Mouse (Mus musculus) heart, postnatal 0 days (tissue): ENCODE measurements around the gene Sult4a1. TPM values are rescaled to one million over a fixed set of nuclear protein-coding genes. Genes with fewer than 3 reads are reported as not detected.
A peak's percentile ranks its signal among the peaks of the same experiment; 100 is the strongest.

Experiments
- ATAC-seq: fragments of 200-750 bp; cut with Nextera tagmentation; 2 replicates; pipeline ENCODE4 v1.8.0; 2017; ENCODE audit warnings: low read depth, moderate number of reproducible peaks, moderate library complexity; ENCODE audit not compliant: insufficient read depth
- DNase-seq: peaks from one replicate; pipeline ENCODE4 v3.0.0-alpha.2; 2016; ENCODE audit warnings: low spot score
- H3K27ac ChIP-seq: fragments of 300-500 bp; sonication (generic); 2 replicates; pipeline ENCODE4 v1.5.1; 2014; ENCODE audit warnings: low read depth, mild to moderate bottlenecking
- H3K27me3 ChIP-seq: fragments of 300-500 bp; sonication (generic); 2 replicates; pipeline ENCODE4 v1.6.1; 2014; ENCODE audit warnings: low read length, mixed read lengths; ENCODE audit not compliant: control insufficient read depth, insufficient read depth
- H3K36me3 ChIP-seq: fragments of 300-500 bp; sonication (generic); replicated peaks from 2 replicates; pipeline ENCODE4 v1.6.1; 2014; ENCODE audit warnings: low read length, mixed read lengths; ENCODE audit not compliant: control insufficient read depth, insufficient read depth
- H3K4me1 ChIP-seq: fragments of 300-500 bp; sonication (generic); 2 replicates; pipeline ENCODE4 v1.6.1; 2014; ENCODE audit warnings: antibody characterized with exemption; ENCODE audit not compliant: control insufficient read depth, insufficient read depth
- H3K4me2 ChIP-seq: fragments of 300-500 bp; sonication (generic); 2 replicates; pipeline ENCODE4 v1.6.1; 2014; ENCODE audit warnings: low read depth, mild to moderate bottlenecking, low read length, moderate library complexity
- H3K4me3 ChIP-seq: fragments of 300-500 bp; sonication (generic); 2 replicates; pipeline ENCODE4 v1.5.1; 2014; ENCODE audit warnings: low read depth, low read length
- H3K9ac ChIP-seq: fragments of 300-500 bp; sonication (generic); replicated peaks from 2 replicates; pipeline ENCODE4 v1.6.1; 2014; ENCODE audit warnings: low read depth, low read length, mixed read lengths
- H3K9me3 ChIP-seq: fragments of 300-500 bp; sonication (generic); replicated peaks from 2 replicates; pipeline ENCODE4 v1.6.1; 2016; ENCODE audit warnings: low read length; ENCODE audit not compliant: control insufficient read depth
- CTCF ChIP-seq: IDR thresholded peaks from 2 replicates; pipeline ENCODE4 v1.5.1; 2016; ENCODE audit warnings: antibody characterized with exemption, control low read depth, low read depth
- EP300 ChIP-seq: IDR thresholded peaks from 2 replicates; pipeline ENCODE4 v1.6.1; 2016; ENCODE audit warnings: antibody characterized with exemption, low read depth
- WGBS: fragments of 180-500 bp; shearing (Covaris S2); extraction: QIAGEN DNeasy Blood & Tissue Kit; methylation state at CpG from one replicate; pipeline ENCODE4 v1.1.7; 2014; 5-methylcytosine and 5-hydroxymethylcytosine counted together
- polyA plus RNA-seq: library from polyadenylated mRNA; unstranded; fragments of >200 nt; fragmentation: Nextera tagmentation; extraction: Ambion mirVana; gene quantifications from 2 replicates; pipeline ENCODE4 v1.2.1, GENCODE M21; 2015
- total RNA-seq: library from RNA; depleted of rRNA; stranded (reverse); fragments of >200 nt; gene quantifications from 2 replicates; pipeline ENCODE4 v1.2.3, GENCODE M21; 2014; ENCODE audit warnings: low replicate concordance

The Sult4a1 gene
- total and polyA plus RNA-seq, 2 experiments from 2014 or later = 0.18 to 0.46 TPM

DNA sequence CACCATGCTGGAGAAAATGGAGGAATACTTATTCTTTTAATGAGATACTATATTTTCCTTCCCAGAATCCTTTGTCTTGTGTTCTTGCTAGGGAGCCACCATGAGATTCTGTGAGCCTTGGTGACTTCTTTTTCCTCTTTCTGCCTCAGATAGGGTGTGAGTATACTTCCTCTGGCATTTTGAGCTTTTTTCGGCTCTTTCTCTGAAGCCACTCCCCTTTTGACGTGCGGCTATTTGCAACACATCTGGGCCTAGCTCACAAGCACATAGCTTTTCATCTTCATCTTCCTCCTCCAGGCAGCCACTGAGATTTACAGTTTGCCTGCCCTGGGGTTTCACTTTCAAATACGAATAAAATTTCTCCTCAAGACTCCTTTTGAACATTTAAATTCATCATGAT is 20.9 kb upstream of the Sult4a1 start:
- Histone ChIP-seq H3K4me3 (no peak overlapping the region), H3K4me2 (no peak overlapping the region), H3K4me1 (peaks cover 5% of the 10 kb centered on the region; the same call in 1 of the 2 replicates), H3K27me3 (no peaks in the 10 kb centered on the region), H3K9me3 (no peaks in the 10 kb centered on the region), H3K27ac (no peak overlapping the region), H3K9ac (no peak overlapping the region), H3K36me3 (no peaks in the 10 kb centered on the region)
- DNase-seq (no peak), ATAC-seq (no peak)
- TF ChIP-seq EP300 (no peak), CTCF (no peak)
- 57% methylated on average over 4 of the region's 4 CpGs for WGBS

DNA sequence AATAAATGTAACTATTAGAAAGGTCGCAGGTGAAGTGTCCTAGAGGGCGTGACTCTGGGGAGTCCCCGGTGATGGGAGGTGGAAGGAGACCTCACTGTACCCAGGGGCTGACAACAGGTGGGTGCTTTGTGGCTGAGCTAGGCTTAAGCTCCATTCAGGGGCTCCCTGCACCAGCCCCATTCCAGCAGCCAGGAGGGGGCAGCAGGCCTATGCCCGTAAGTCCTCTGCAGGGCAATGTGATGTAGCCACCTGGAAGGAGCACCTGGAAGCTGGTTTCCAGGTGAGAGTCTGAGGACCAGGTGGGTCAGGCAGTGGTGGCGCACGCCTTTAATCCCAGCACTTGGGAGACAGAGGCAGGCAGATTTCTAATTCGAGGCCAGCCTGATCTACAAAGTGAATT is 18.5 kb upstream of the Sult4a1 start:
- Histone ChIP-seq H3K9ac (no peak overlapping the region), H3K4me2 (no peak overlapping the region), H3K9me3 (no peaks in the 10 kb centered on the region), H3K4me1 (no peaks in the 10 kb centered on the region), H3K27me3 (no peaks in the 10 kb centered on the region), H3K27ac (no peak overlapping the region), H3K36me3 (no peaks in the 10 kb centered on the region), H3K4me3 (no peak overlapping the region)
- ATAC-seq (no peak), DNase-seq (no peak)
- TF ChIP-seq CTCF (peak; percentile 48), EP300 (no peak)
- WGBS = 54% methylated on average over 7 of the region's 7 CpGs

DNA sequence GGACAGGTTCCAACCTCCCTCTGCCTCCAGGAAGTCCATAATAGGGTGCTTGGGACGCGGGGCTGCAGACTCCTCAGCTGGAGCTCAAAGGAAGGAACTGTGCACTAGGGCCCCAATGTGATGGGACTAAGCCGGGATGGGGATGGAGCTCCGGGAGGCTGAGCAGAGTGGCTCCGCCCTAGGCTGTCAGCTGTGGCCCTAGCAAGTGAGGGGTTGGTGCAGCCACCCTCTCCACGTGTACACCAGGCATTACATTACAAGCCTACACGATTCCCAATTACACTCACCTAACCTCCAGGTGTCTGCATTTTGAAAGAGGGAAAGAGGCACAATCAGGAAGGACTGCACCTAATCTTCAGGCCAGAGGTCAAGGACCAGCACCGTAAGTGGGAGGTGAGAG is 17.5 kb upstream of the Sult4a1 start, which contains the start of gene Pnpla5:
Gene Pnpla5 (minus strand): TSS at position 101 of the 400 bp plus-strand sequence.
- TF ChIP-seq EP300 (no peak), CTCF (no peak)
- DNase-seq = no peak
- no peaks in the 10 kb centered on the region for H3K9me3 ChIP-seq

DNA sequence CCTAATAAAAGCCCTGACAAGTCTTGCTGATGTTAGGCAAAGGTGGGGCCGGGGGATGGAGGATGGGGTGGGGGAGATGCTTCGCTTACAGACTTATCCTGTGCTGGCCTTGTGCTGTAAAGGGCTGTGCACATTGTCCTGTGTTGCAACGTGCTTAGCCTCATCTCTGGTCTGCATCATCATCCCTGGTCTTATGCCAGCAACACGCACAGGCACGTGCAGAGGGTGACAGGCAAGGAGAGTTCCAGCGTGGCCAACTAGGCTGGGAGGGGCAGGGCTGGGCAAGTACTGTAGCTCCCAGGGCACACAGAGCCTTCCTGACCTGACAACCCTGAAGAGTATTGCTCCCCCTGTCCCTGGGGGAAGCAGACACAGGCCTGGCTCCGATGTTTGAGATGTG is 15.5 kb upstream of the Sult4a1 start:
- DNase-seq = no peak
- Histone ChIP-seq H3K36me3 (no peaks in the 10 kb centered on the region), H3K27ac (no peak overlapping the region), H3K9ac (no peak overlapping the region), H3K4me3 (no peak overlapping the region), H3K27me3 (no peaks in the 10 kb centered on the region), H3K9me3 (no peaks in the 10 kb centered on the region), H3K4me2 (no peak overlapping the region), H3K4me1 (no peaks in the 10 kb centered on the region)
- no peak for ATAC-seq
- 46% methylated on average over 7 of the region's 7 CpGs for WGBS
- TF ChIP-seq EP300 = no peak
- TF ChIP-seq CTCF = no peak

More for the DNA sequence above, 17.5 kb upstream of the Sult4a1 start, which contains the start of gene Pnpla5:
- H3K9ac ChIP-seq = no peak within 1 kb of the TSS
- no peaks in the 10 kb centered on the region for H3K4me1 ChIP-seq
- no peak within 1 kb of the TSS for H3K4me3 ChIP-seq
- no peaks in the 10 kb centered on the region for H3K27me3 ChIP-seq
- H3K4me2 ChIP-seq = no peak within 1 kb of the TSS
- no peak for ATAC-seq
- no peak within 1 kb of the TSS for H3K27ac ChIP-seq
- no peaks in the 10 kb centered on the region for H3K36me3 ChIP-seq
- WGBS = 56% methylated on average over 8 of the region's 8 CpGs

DNA sequence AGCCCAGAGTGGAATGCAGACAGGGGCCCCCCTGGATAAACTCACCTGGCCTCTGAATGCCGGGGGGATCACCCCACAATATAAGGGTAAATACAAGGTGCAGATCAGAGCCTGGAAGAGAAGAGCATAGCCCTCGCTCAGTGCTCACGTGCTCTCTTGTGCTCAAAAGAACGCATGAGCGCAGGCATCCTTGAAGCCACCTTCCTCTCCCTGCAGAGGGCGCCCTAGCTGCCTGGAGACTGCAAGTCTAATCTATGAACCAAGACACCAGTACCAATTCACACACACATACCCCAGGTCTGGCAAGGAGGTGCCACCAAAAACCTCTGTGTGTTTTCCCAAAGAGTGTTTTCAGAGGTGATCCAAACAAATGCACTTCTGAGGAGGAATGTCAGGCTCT is 15.1 kb upstream of the Sult4a1 start:
- Histone ChIP-seq H3K27ac (no peak overlapping the region), H3K36me3 (no peaks in the 10 kb centered on the region), H3K9me3 (no peaks in the 10 kb centered on the region), H3K27me3 (no peaks in the 10 kb centered on the region), H3K9ac (no peak overlapping the region), H3K4me3 (no peak overlapping the region), H3K4me1 (no peaks in the 10 kb centered on the region), H3K4me2 (no peak overlapping the region)
- DNase-seq (no peak), ATAC-seq (no peak)
- TF ChIP-seq EP300 (no peak), CTCF (peak; percentile 48)
- WGBS = 24% methylated on average over 6 of the region's 6 CpGs

DNA sequence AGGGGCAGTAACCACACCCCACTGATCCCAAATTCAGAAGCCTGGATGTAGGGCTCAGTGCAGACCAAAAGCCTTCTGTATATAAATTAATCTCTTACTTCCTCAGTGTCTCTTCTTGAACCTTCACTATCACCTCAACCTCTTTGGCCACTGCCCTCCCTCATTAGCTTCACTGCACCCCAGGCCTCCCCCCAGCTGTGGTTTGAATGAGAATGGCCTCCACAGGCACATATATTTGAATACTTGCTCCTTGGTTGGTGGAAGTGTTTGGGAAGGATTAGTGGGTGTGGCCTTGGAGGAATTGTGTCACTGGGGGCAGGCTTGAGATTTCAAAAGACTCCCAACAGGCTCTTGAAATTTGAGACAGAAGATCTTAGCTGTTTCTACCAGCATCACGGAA is 10.9 kb upstream of the Sult4a1 start:
- no peaks in the 10 kb centered on the region for H3K4me1 ChIP-seq
- no peak overlapping the region for H3K27ac ChIP-seq
- 78% methylated on average over 1 of the region's 1 CpGs for WGBS
- DNase-seq = no peak
- H3K36me3 ChIP-seq = no peaks in the 10 kb centered on the region
- no peak overlapping the region for H3K4me2 ChIP-seq
- no peaks in the 10 kb centered on the region for H3K9me3 ChIP-seq
- no peak for ATAC-seq
- no peak overlapping the region for H3K9ac ChIP-seq
- H3K4me3 ChIP-seq = no peak overlapping the region
- no peaks in the 10 kb centered on the region for H3K27me3 ChIP-seq
- no peak for TF ChIP-seq EP300
- no peak for TF ChIP-seq CTCF
